Mouse (Mus musculus) liver, adult 2 months (tissue): ENCODE measurements around the gene Slc2a10.

Experiments used
- CTCF ChIP-seq: fragments of 200-500 bp; IDR thresholded peaks from 2 replicates; pipeline ENCODE4 v1.5.1; 2011; ENCODE audit warnings: low read depth, low read length, control low read depth
- POLR2A ChIP-seq: fragments of 200-500 bp; IDR thresholded peaks from 2 replicates; pipeline ENCODE4 v1.6.1; 2011; ENCODE audit warnings: low read length, control low read depth; ENCODE audit not compliant: insufficient read depth; ENCODE audit errors: extremely low read depth

DNA sequence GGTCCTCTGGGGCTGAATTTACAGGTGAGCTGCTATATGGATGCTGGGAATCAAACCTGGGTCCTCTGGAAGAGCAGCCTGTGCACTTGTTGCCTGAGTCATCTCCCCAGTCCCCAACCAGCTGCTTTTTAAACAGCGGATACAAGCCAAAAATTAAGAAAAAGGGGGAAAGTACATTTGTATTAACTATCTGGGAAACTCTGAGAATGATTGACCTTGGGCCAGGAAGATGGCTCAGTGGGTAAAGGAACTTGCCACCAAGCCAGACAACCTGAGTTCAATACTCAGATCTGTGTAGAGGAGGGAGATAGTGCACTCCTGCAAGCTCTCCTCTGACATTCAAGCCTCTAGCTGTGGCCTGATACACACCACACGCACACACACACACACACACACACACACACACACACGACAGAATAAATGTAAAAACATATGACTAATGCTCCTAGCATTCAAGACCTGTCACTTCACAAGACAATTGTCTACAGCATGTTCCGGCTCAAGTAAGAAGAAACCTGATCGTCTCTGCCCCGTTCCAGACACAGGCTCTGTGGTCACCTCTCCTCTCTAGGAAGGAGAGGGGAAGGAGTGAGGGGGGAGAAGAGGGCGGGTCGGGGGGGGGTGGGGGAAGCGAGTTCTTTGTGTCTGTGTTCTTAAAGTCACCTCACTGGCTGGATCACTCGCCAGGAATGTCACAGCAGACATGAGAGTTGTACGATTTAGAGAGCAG lies 56.1 kb downstream of the Slc2a10 start:
- TF ChIP-seq CTCF = no peak
- TF ChIP-seq POLR2A = no peak
